Comparison of ENCODE assay signal across 8 mouse cellular contexts in the genomic region with DNA sequence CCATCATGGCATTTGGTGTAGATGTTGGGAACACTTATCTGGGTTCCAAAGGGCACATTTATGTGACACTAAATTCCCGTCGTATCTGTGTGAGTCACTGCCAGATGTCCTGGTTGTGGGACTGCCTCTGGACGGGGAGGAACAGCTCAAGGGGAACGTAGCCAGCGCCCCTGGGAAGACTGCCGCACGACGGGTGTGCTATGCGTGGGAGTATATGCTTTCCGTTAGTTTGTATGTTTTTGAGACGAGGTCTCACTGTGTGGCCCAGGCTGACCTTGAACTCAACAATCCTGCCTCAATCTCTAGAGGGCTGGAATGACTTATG. TPM values are rescaled to one million over a fixed set of nuclear protein-coding genes. Genes with fewer than 3 reads are reported as not detected.
A peak's percentile ranks its signal among the peaks of the same experiment; 100 is the strongest.
DNase-seq lines count a peak whose midpoint lies in the region; ATAC-seq lines count a peak whose summit lies in the region.

No protein-coding gene starts in this region.

- peaks cover 9% of the 10 kb centered on the region; the same call in 1 of the 2 replicates for H3K4me1 ChIP-seq in heart, embryonic 12.5 days (replicated peaks)
- H3K4me1 ChIP-seq in limb, embryonic 10.5 days, result peaks cover 27% of the 10 kb centered on the region

- H3K9me3 ChIP-seq in heart, embryonic 12.5 days (replicated peaks), result no peaks in the 10 kb centered on the region
- H3K9me3 ChIP-seq in limb, embryonic 10.5 days (replicated peaks), result no peaks in the 10 kb centered on the region

- H3K9ac ChIP-seq in heart, embryonic 12.5 days, result no peak overlapping the region

- 71% methylated on average over 11 of the region's 11 CpGs for WGBS in heart, embryonic 12.5 days
- 86% methylated on average over 11 of the region's 11 CpGs for WGBS in limb, embryonic 10.5 days

- no peak overlapping the region for H3K27ac ChIP-seq in heart, embryonic 12.5 days (ENCODE audit: poor library complexity, severe bottlenecking)
- H3K27ac ChIP-seq in limb, embryonic 10.5 days, result peak overlapping the region; percentile 82

- no peak overlapping the region; the same call in 1 of the 2 replicates for H3K4me2 ChIP-seq in heart, embryonic 12.5 days

- ATAC-seq in heart, embryonic 12.5 days (ENCODE audit: insufficient number of reproducible peaks, low FRiP score), result 0 out of 2 replicates have a peak, but pooled peaks have one; percentile 33
- ATAC-seq in CD4-positive, CD25-positive, alpha-beta regulatory T cell, adult 4 months, result no peak

- DNase-seq in heart, adult 11 months, result no peak
- DNase-seq in ovary, adult 18-20 months (ENCODE audit: low spot score), result peak; percentile 60
- no peak for DNase-seq in ovary, postnatal 10 days (ENCODE audit: low spot score)
- DNase-seq in limb, embryonic 10.5 days (ENCODE audit: low spot score), result no peak
- no peak for DNase-seq in c-Kit-positive CD71-positive TER-119-positive erythroid progenitor cells, embryonic 14.5 days (ENCODE audit: low spot score)
- DNase-seq in Muller cell, postnatal 12 days (ENCODE audit: inconsistent ontology term), result no peak

- no peaks in the 10 kb centered on the region for H3K36me3 ChIP-seq in heart, embryonic 12.5 days
- no peaks in the 10 kb centered on the region for H3K36me3 ChIP-seq in limb, embryonic 10.5 days

- no peaks in the 10 kb centered on the region for H3K27me3 ChIP-seq in heart, embryonic 12.5 days (replicated peaks)
- H3K27me3 ChIP-seq in limb, embryonic 10.5 days (ENCODE audit: low read depth, poor library complexity, severe bottlenecking), result no peaks in the 10 kb centered on the region

- H3K4me3 ChIP-seq in heart, embryonic 12.5 days, result no peak overlapping the region
- H3K4me3 ChIP-seq in limb, embryonic 10.5 days, result no peak overlapping the region

RNA-seq across cellular contexts. Expression of gene Pcbd1, which starts 8.2 kb away (rescaled TPM):
- 68.6 and 69.1 TPM in 2 replicates for polyA plus RNA-seq in heart, embryonic 12.5 days (2016; fragmentation: Nextera tagmentation; extraction: Ambion mirVana)
- polyA plus RNA-seq in limb, embryonic 10.5 days (2016; fragmentation: Nextera tagmentation; extraction: Ambion mirVana), result 19.3 and 22.1 TPM in 2 replicates
- polyA plus RNA-seq in CD4-positive, CD25-positive, alpha-beta regulatory T cell, adult 4 months (2017; shearing (Covaris generic)), result under 1 TPM in 1 of 2 experiments, not detected in 1; 0.90 TPM

Comparison
In these comparisons a context has a peak if more than half of its experiments do, and no peak if none do; other contexts are left out.
1. RNA of gene Pcbd1, which starts 8.2 kb away (polyA plus RNA-seq): 68.6 to 69.1 TPM in heart, embryonic 12.5 days and 19.3 to 22.1 TPM in limb, embryonic 10.5 days; 0.90 TPM in CD4-positive, CD25-positive, alpha-beta regulatory T cell, adult 4 months; every median in the first group is over 10 times any median in the second.